Mouse (Mus musculus): ENCODE data around the gene Arhgap31. TPM values are rescaled to one million over a fixed set of nuclear protein-coding genes. Genes with fewer than 3 reads are reported as not detected.

The Arhgap31 gene
- polyA plus RNA-seq, 1 experiment from 2014 or later, result 33.9 TPM

GRCm38 (mm10) chr16:38675600-38676335 lies 37.3 kb downstream of the Arhgap31 start:
- ATAC-seq (replicated peaks; ENCODE audit: insufficient number of reproducible peaks, low FRiP score, low TSS enrichment), result no peak
- Histone ChIP-seq H3K4me3 (ENCODE audit: low read depth, low read length) (no peak overlapping the region), H3K9ac (ENCODE audit: low read depth, low read length) (no peak overlapping the region), H3K36me3 (ENCODE audit: control insufficient read depth, insufficient read depth, low read length) (no peaks in the 10 kb centered on the region), H3K9me3 (replicated peaks; ENCODE audit: control insufficient read depth, low read length) (no peaks in the 10 kb centered on the region), H3K27ac (ENCODE audit: low read depth, low read length) (no peak overlapping the region), H3K27me3 (ENCODE audit: control insufficient read depth, insufficient read depth, low read length) (no peaks in the 10 kb centered on the region), H3K4me1 (ENCODE audit: control insufficient read depth, insufficient read depth, low read length) (peaks cover 58% of the 10 kb centered on the region), H3K4me2 (no peak overlapping the region)
- WGBS (ENCODE audit: insufficient replicate concordance), result 64% methylated on average over 9 of the region's 9 CpGs

- ATAC-seq (replicated peaks; ENCODE audit: insufficient number of reproducible peaks, low FRiP score, low TSS enrichment), result no peak
- no peak overlapping the region for H3K4me3 ChIP-seq (ENCODE audit: low read depth, low read length)
- H3K4me1 ChIP-seq (ENCODE audit: control insufficient read depth, insufficient read depth, low read length), result peaks cover 58% of the 10 kb centered on the region
- H3K27ac ChIP-seq (ENCODE audit: low read depth, low read length), result no peak overlapping the region
- no peaks in the 10 kb centered on the region for H3K9me3 ChIP-seq (replicated peaks; ENCODE audit: control insufficient read depth, low read length)
- H3K9ac ChIP-seq (ENCODE audit: low read depth, low read length), result no peak overlapping the region
- 80% methylated on average over 11 of the region's 11 CpGs for WGBS (ENCODE audit: insufficient replicate concordance)
- no peak overlapping the region for H3K4me2 ChIP-seq
- no peaks in the 10 kb centered on the region for H3K36me3 ChIP-seq (ENCODE audit: control insufficient read depth, insufficient read depth, low read length)
- H3K27me3 ChIP-seq (ENCODE audit: control insufficient read depth, insufficient read depth, low read length), result no peaks in the 10 kb centered on the region
Observed at GRCm38 (mm10) chr16:38674891-38675290, 38.2 kb downstream of the Arhgap31 start.

- no peak for ATAC-seq (replicated peaks; ENCODE audit: insufficient number of reproducible peaks, low FRiP score, low TSS enrichment)
- H3K27ac ChIP-seq (ENCODE audit: low read depth, low read length), result peak overlapping the region; percentile 42
- no peak overlapping the region for H3K9ac ChIP-seq (ENCODE audit: low read depth, low read length)
- no peaks in the 10 kb centered on the region for H3K9me3 ChIP-seq (replicated peaks; ENCODE audit: control insufficient read depth, low read length)
- no peaks in the 10 kb centered on the region for H3K27me3 ChIP-seq (ENCODE audit: control insufficient read depth, insufficient read depth, low read length)
- no peak overlapping the region for H3K4me2 ChIP-seq
- H3K4me1 ChIP-seq (ENCODE audit: control insufficient read depth, insufficient read depth, low read length), result peaks cover 59% of the 10 kb centered on the region
- no peak overlapping the region for H3K4me3 ChIP-seq (ENCODE audit: low read depth, low read length)
- H3K36me3 ChIP-seq (ENCODE audit: control insufficient read depth, insufficient read depth, low read length), result no peaks in the 10 kb centered on the region
- 65% methylated on average over 15 of the region's 15 CpGs for WGBS (ENCODE audit: insufficient replicate concordance)
Observed at GRCm38 (mm10) chr16:38673511-38673910, 39.6 kb downstream of the Arhgap31 start.

- Histone ChIP-seq H3K4me1 (ENCODE audit: control insufficient read depth, insufficient read depth, low read length) (peaks cover 59% of the 10 kb centered on the region), H3K4me2 (peak overlapping the region; percentile 14; the same call in 1 of the 2 replicates), H3K36me3 (ENCODE audit: control insufficient read depth, insufficient read depth, low read length) (no peaks in the 10 kb centered on the region), H3K9me3 (replicated peaks; ENCODE audit: control insufficient read depth, low read length) (no peaks in the 10 kb centered on the region), H3K27me3 (ENCODE audit: control insufficient read depth, insufficient read depth, low read length) (no peaks in the 10 kb centered on the region), H3K9ac (ENCODE audit: low read depth, low read length) (no peak overlapping the region), H3K27ac (ENCODE audit: low read depth, low read length) (peak overlapping the region; percentile 42), H3K4me3 (ENCODE audit: low read depth, low read length) (no peak overlapping the region)
- no peak for ATAC-seq (replicated peaks; ENCODE audit: insufficient number of reproducible peaks, low FRiP score, low TSS enrichment)
- 53% methylated on average over 7 of the region's 7 CpGs for WGBS (ENCODE audit: insufficient replicate concordance)
Observed at GRCm38 (mm10) chr16:38672947-38673346, 40.1 kb downstream of the Arhgap31 start.

- Histone ChIP-seq H3K36me3 (ENCODE audit: control insufficient read depth, insufficient read depth, low read length) (no peaks in the 10 kb centered on the region), H3K27ac (ENCODE audit: low read depth, low read length) (peak overlapping the region; percentile 59), H3K27me3 (ENCODE audit: control insufficient read depth, insufficient read depth, low read length) (no peaks in the 10 kb centered on the region), H3K9me3 (replicated peaks; ENCODE audit: control insufficient read depth, low read length) (no peaks in the 10 kb centered on the region), H3K4me1 (ENCODE audit: control insufficient read depth, insufficient read depth, low read length) (peaks cover 59% of the 10 kb centered on the region), H3K4me3 (ENCODE audit: low read depth, low read length) (no peak overlapping the region), H3K4me2 (peak overlapping the region; percentile 14), H3K9ac (ENCODE audit: low read depth, low read length) (no peak overlapping the region)
- ATAC-seq (replicated peaks; ENCODE audit: insufficient number of reproducible peaks, low FRiP score, low TSS enrichment), result peak; percentile 46; the same call in 1 of the 2 replicates
- 14% methylated on average over 5 of the region's 5 CpGs for WGBS (ENCODE audit: insufficient replicate concordance)
Observed at GRCm38 (mm10) chr16:38672370-38672769, 40.7 kb downstream of the Arhgap31 start.

GRCm38 (mm10) chr16:38670621-38671390 lies 42.3 kb downstream of the Arhgap31 start:
- H3K27ac ChIP-seq (ENCODE audit: low read depth, low read length), result no peak overlapping the region

GRCm38 (mm10) chr16:38668871-38669675 lies 44.0 kb downstream of the Arhgap31 start:
- no peak for ATAC-seq (replicated peaks; ENCODE audit: insufficient number of reproducible peaks, low FRiP score, low TSS enrichment)
- Histone ChIP-seq H3K4me1 (ENCODE audit: control insufficient read depth, insufficient read depth, low read length) (peaks cover 55% of the 10 kb centered on the region), H3K9me3 (replicated peaks; ENCODE audit: control insufficient read depth, low read length) (no peaks in the 10 kb centered on the region), H3K4me3 (ENCODE audit: low read depth, low read length) (no peak overlapping the region), H3K27me3 (ENCODE audit: control insufficient read depth, insufficient read depth, low read length) (no peaks in the 10 kb centered on the region), H3K36me3 (ENCODE audit: control insufficient read depth, insufficient read depth, low read length) (no peaks in the 10 kb centered on the region), H3K4me2 (no peak overlapping the region), H3K27ac (ENCODE audit: low read depth, low read length) (no peak overlapping the region), H3K9ac (ENCODE audit: low read depth, low read length) (no peak overlapping the region)
- WGBS (ENCODE audit: insufficient replicate concordance), result 78% methylated on average over 8 of the region's 8 CpGs

More at GRCm38 (mm10) chr16:38670621-38671390, 42.3 kb downstream of the Arhgap31 start:
- no peak for ATAC-seq (replicated peaks; ENCODE audit: insufficient number of reproducible peaks, low FRiP score, low TSS enrichment)
- no peak overlapping the region for H3K4me3 ChIP-seq (ENCODE audit: low read depth, low read length)
- no peaks in the 10 kb centered on the region for H3K9me3 ChIP-seq (replicated peaks; ENCODE audit: control insufficient read depth, low read length)
- peaks cover 62% of the 10 kb centered on the region for H3K4me1 ChIP-seq (ENCODE audit: control insufficient read depth, insufficient read depth, low read length)
- H3K36me3 ChIP-seq (ENCODE audit: control insufficient read depth, insufficient read depth, low read length), result no peaks in the 10 kb centered on the region
- H3K4me2 ChIP-seq, result no peak overlapping the region
- whole genome bisulfite sequencing (ENCODE audit: insufficient replicate concordance), result 85% methylated on average over 12 of the region's 12 CpGs
- H3K9ac ChIP-seq (ENCODE audit: low read depth, low read length), result no peak overlapping the region
- no peaks in the 10 kb centered on the region for H3K27me3 ChIP-seq (ENCODE audit: control insufficient read depth, insufficient read depth, low read length)

- Histone ChIP-seq H3K9ac (ENCODE audit: low read depth, low read length) (no peak overlapping the region), H3K9me3 (replicated peaks; ENCODE audit: control insufficient read depth, low read length) (no peaks in the 10 kb centered on the region), H3K4me3 (ENCODE audit: low read depth, low read length) (no peak overlapping the region), H3K36me3 (ENCODE audit: control insufficient read depth, insufficient read depth, low read length) (no peaks in the 10 kb centered on the region), H3K27ac (ENCODE audit: low read depth, low read length) (no peak overlapping the region), H3K27me3 (ENCODE audit: control insufficient read depth, insufficient read depth, low read length) (no peaks in the 10 kb centered on the region), H3K4me2 (no peak overlapping the region), H3K4me1 (ENCODE audit: control insufficient read depth, insufficient read depth, low read length) (peaks cover 32% of the 10 kb centered on the region)
- ATAC-seq (replicated peaks; ENCODE audit: insufficient number of reproducible peaks, low FRiP score, low TSS enrichment), result no peak
- 81% methylated on average over 4 of the region's 4 CpGs for WGBS (ENCODE audit: insufficient replicate concordance)
Observed at GRCm38 (mm10) chr16:38666523-38666922, 46.6 kb downstream of the Arhgap31 start.

Measured in heart, embryonic 11.5 days (tissue).